Mouse (Mus musculus) monocyte, adult 5-6 weeks (primary cell): ENCODE measurements around the gene Zfp791. TPM values are rescaled to one million over a fixed set of nuclear protein-coding genes. Genes with fewer than 3 reads are reported as not detected.
"Not testable (repeated sequence)": the region's sequence is repeated elsewhere in the genome, so short reads cannot be mapped to it uniquely, and the experiment has no call there.

Experiments used
- ATAC-seq: fragments of 153-309, 156-312 bp; replicated peaks from 2 replicates; pipeline ENCODE4 v1.8.0; 2017; ENCODE audit warnings: mild to moderate bottlenecking; ENCODE audit not compliant: low TSS enrichment, insufficient number of reproducible peaks, severe bottlenecking, poor library complexity, low FRiP score
- total RNA-seq: library from RNA; stranded (forward); fragments of 200-1000, 200-491, 200-594 nt; gene quantifications from 3 replicates; pipeline ENCODE4 v1.2.3, GENCODE M21; 2017

Zfp791 gene
- total RNA-seq = not detected in 3 replicates

DNA sequence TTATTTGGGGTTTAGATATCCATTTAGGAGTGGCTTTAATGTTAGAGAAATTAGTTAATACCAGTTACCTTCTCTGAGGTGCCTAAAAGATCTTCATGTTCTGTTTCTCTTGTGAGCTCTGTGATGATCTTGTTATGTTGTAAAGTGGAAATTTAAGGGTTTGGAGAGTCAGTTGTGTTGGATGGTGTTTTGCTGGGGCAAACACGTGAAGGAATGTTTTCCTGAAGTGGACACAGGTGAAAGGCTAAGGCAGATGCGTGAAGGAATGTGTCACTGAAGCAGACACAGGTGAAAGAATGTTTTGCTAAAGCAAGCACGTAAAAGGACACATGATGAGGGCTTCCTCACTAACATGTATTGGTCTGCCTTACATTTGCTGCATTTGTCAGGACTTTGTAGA, at the start of gene Zfp791:
Gene Zfp791, minus strand, starts transcription at position 101 of the 400 bp plus-strand sequence.
- no peak for ATAC-seq

GRCm38 (mm10) chr8:85171291-85171690, 48.4 kb upstream of the Zfp791 start:
- ATAC-seq = no peak

DNA sequence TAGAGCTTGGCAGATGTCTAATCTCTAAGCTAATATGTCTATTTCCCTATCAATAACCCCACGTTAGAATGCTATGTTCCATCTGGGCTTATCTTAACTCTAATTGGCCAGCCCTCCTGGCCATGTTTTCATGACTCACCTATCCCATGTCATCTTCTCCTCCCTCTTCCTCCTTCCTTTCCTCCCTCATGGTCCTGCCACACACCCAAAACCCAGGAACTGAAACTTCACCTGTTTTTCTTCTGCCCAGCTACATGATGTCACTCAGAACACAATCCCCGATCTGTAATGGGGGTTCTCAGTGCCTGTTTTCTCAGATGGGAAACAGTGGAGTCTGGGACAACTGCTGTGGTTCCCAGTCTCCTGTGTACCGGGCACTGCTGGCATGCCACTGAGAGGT, 28.7 kb upstream of the Zfp791 start, which contains the start of gene Cks1brt:
Gene Cks1brt, plus strand, starts transcription at position 301 of the 400 bp plus-strand sequence.
- ATAC-seq = no peak

GRCm38 (mm10) chr8:85142516-85142915, 19.6 kb upstream of the Zfp791 start:
- ATAC-seq = peak; percentile 61

GRCm38 (mm10) chr8:85135690-85136089, 12.8 kb upstream of the Zfp791 start:
- ATAC-seq = not testable (repeated sequence)

DNA sequence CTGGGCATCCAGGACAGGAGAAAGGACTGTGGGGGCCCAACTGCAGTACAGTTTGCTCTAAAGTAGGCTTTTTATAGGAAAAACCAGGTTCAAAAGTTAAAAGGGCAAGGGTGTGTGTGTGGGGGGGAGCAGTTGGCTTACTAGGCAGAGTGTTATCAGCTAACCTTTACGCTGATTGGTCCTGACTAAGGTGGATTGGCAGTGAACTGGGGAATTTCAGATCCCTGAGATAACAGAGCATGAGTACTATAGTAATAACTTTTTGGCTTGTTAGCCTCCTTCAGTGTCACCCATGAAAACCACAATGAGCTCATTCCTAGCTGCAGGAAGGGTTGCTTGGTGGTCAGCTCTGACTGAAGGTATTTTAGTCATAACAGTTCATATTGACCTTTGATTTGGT, 9.4 kb upstream of the Zfp791 start:
- no peak for ATAC-seq

DNA sequence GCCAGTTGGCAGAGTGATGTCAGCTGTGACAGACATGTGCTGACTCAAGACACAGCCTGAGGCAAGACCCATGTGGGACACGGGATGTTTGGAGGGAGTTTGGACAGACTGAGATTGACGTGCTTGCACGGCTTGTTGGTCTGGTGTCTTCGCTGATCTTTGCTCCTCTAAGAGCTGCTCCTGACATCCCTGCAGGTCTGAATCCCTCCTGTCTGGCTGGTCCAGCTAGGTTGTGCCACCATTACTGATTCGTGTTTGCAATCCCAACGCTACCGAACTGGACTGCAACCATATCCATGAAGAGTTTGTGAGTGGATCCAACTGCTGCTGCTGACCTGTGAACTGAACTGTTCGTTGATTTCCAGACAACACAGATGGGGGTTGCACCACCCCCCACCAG, 796 bp upstream of the Zfp791 start:
- no peak for ATAC-seq

DNA sequence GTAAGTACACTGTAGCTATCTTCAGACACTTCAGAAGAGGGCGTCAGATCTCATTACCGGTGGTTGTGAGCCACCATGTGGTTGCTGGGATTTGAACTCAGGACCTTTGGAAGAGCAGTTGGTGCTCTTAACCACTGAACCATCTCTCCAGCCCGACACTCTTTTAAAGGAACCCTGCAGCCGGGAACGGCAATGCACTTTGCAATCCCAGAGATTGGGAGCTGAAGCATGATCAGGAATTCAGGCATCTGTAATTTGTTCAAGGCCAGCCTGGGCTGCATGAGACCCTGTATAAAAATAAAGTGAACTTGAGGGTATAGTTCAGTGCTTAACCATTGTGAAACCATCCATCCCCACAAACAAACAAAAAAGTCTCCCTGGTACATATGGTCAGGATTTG, 2.6 kb downstream of the Zfp791 start:
- ATAC-seq = not testable (repeated sequence)

DNA sequence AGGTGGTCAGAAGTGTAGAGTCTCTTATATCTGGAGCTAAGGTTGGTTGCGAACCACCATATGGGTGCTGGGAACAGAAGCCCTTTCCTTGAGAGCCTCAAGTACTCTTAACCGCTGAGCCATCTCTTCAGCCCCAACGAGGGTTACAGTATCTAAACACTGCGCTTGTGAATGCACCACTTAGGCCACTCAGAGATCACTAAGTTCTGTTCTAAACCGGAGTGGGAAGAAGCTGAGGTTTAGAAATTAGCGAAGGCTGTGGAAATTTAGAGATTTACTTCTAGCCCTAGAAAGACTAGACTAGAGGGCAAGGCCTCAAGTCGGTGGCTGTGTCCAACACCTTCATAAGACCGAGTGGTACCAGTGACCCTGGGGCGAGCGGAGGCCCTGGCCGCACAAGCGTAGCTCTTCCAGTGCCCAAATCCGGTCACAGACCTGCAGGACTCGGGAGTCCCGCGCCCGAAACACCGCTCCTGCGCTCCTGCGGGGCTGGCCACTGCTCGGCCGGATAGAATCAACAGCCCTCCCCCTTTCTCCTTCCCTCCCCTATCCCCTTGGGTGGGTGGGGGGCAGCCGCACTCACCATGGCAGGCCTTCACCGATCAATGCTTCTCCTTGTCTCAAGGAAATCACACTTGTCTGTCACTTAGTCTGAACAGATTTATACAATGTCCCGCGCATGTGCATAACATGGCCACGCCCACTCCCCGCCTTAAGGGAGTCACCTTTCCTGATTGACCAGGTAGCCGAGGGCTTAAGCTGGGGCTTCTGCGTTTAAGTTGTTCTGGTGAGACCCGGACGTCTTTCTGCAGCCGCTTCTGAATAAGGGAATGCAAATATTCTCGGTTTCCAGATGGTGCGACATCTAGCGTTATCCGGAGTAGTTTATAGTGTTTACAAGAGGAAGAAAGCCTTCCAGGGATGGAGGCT, 3.6 kb downstream of the Zfp791 start:
- no peak for ATAC-seq

- no peak for ATAC-seq
These were observed 5.9 kb downstream of the Zfp791 start for GRCm38 (mm10) chr8:85116984-85117383.

- ATAC-seq = no peak
These were observed 7.4 kb downstream of the Zfp791 start for GRCm38 (mm10) chr8:85115501-85115900.

DNA sequence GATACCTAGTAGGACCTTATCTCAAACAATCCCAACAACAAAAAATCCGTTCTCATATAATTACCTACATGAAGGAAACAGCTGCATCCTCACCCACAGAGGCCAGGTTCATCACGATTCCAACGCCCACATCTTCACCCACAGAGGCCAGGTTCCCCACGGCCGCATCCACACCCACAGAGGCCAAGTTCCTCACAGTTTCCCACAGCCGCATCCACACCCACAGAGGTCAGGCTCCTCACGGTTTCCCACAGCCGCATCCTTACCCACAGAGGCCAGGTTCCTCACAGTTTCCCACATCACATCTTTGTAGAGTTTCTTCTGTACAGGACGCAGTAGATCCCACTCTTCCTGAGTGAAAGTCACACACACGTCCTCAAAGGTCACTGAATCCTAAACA, 9.7 kb downstream of the Zfp791 start:
- ATAC-seq = no peak

GRCm38 (mm10) chr8:85100076-85100665, 22.7 kb downstream of the Zfp791 start:
- no peak for ATAC-seq

DNA sequence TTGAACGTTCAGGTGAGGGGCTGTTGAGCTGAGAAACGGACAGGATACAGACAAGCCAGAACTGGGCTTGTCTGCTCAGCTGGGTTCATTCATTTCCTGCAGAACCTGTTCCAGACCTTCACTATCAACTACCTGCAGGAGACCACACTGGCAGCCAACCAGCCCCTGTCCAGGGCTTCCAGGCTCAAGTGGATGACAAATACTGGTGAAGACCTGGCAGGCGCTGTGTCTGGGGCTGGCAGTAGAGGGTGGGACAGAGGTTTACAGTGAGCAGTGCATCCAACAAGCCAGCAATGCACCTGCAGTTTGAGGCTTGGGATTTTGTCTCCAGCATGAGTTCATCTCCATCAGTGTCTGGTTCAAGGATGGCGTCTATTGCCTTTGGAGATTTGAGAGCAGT, 26.0 kb downstream of the Zfp791 start:
- no peak for ATAC-seq

DNA sequence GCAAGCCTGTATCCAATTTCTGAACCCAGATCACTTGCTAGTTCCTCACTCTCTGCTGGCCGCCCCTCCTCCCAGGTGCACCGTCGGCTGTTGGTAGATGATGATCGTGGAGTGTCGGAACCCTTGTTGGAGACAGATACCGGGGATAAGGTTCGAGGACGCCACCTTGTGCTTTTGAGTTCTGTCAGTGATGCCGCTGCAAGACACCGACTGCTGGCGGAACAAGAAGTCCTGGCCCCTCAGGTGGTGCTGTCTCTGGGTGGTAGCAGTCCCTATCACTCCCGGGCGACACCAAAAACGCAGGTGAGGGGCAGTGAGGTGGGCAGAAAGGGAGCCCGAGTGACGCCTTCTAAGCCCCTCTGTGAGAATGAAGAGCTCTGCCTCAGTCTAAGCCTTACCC, 26.7 kb downstream of the Zfp791 start:
- no peak for ATAC-seq

- no peak for ATAC-seq
These were observed 27.3 kb downstream of the Zfp791 start for GRCm38 (mm10) chr8:85095566-85095965.

DNA sequence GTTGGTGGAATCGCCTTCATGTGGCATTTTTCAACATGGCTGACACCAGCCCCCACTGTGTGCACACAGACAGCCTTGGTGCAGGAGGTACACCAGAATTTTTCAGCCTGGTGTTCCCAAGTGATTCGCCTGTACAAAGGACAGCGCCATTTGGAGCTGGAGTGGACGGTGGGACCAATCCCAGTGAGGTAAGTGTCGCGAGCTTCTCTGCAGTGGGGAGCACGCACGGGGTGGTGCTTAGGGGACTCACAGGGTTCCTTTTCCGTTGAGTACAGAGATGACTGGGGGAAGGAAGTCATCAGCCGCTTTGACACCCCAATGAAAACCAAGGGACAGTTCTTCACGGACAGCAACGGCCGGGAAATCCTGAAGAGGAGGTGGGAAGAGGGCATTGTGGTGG, 27.8 kb downstream of the Zfp791 start:
- no peak for ATAC-seq

DNA sequence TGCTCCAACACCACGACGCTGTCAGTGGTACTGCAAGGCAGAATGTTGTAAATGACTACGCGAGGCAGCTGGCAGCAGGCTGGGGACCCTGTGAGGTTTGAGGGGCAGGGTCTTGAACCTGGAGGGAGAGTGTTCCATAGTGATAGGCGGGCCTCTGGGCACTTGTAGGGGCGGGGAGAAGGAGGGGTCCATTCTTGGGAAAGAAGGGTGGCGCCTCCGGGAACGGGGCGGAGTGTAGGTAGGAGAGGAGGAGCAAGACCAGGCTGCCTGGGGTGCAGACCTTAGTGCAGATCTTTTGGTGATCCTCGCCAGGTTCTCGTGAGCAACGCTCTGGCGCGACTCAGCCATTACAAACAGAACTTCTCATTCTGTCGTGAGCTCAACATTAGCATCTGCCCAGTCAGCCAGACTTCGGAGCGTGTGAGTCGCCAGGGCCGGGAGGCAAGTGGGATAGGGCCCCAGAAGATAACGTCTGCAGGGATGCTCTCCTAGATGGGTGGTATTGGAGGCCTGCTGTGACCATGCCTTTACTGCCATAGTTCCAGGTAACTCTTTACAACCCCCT, 31.3 kb downstream of the Zfp791 start:
- ATAC-seq = no peak

DNA sequence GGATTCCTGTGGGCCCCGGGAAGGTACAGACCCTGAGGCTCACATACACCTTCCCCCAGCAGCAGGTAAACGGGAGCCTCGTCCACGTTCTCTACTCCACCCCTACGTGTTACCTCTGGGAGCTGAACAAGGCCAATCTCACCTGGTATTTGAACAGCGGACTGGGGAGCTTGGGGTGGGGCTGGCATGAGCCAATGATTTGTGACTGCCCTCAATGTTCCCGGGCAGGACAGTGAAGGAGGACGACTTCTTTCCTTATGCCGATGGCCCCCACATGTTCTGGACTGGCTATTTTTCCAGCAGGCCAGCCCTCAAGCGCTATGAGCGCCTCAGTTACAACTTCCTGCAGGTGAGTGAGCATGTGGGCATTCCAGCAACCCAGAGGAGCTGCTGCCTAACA, 32.0 kb downstream of the Zfp791 start:
- ATAC-seq = no peak

DNA sequence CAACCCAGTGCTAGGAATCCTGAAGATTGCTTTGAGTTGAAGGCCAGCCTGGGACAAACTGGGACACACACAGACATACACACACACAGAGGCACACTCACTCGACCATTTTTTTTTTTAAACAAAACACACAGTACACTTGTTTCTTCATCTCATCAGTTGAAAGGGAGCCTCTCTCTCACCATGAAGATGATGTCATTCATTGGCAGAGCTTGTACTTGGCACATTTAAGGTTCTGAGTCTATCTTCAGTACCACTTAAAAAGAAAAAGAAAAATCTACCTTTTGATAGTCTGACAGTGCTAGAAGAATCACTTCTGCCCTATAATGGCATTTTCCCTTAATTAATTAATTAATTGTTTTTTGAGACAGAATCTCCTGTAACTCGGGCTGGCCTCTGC, 34.1 kb downstream of the Zfp791 start:
- ATAC-seq = no peak
